Mouse (Mus musculus) limb, embryonic 12.5 days (tissue): ENCODE data around the gene Cfap77. TPM values are rescaled to one million over a fixed set of nuclear protein-coding genes. Genes with fewer than 3 reads are reported as not detected.

Experiments used
- ATAC-seq: fragments of 200-750 bp; cut with Nextera tagmentation; 2 replicates; pipeline ENCODE4 v1.8.0; 2017; ENCODE audit warnings: low read depth, moderate TSS enrichment; ENCODE audit not compliant: insufficient number of reproducible peaks, insufficient read depth, low FRiP score, low TSS enrichment
- H3K27ac ChIP-seq: fragments of 300-500 bp; sonication (generic); 2 replicates; pipeline ENCODE4 v1.5.1; 2016; ENCODE audit warnings: mild to moderate bottlenecking, moderate library complexity
- H3K27me3 ChIP-seq: fragments of 300-500 bp; sonication (generic); 2 replicates; pipeline ENCODE4 v1.6.1; 2016; ENCODE audit warnings: mild to moderate bottlenecking, moderate library complexity
- H3K36me3 ChIP-seq: fragments of 300-500 bp; sonication (generic); 2 replicates; pipeline ENCODE4 v1.6.1; 2016; ENCODE audit warnings: mild to moderate bottlenecking, moderate library complexity
- H3K4me1 ChIP-seq: fragments of 300-500 bp; sonication (generic); replicated peaks from 2 replicates; pipeline ENCODE4 v1.6.1; 2016
- H3K4me2 ChIP-seq: fragments of 300-500 bp; sonication (generic); 2 replicates; pipeline ENCODE4 v1.6.1; 2016; ENCODE audit warnings: mild to moderate bottlenecking, moderate library complexity
- H3K4me3 ChIP-seq: fragments of 300-500 bp; sonication (generic); replicated peaks from 2 replicates; pipeline ENCODE4 v1.5.1; 2016; ENCODE audit warnings: mild to moderate bottlenecking
- H3K9ac ChIP-seq: fragments of 300-500 bp; sonication (generic); replicated peaks from 2 replicates; pipeline ENCODE4 v1.6.1; 2016; ENCODE audit warnings: mild to moderate bottlenecking, moderate library complexity
- H3K9me3 ChIP-seq: fragments of 300-500 bp; sonication (generic); 2 replicates; pipeline ENCODE4 v1.6.1; 2016; ENCODE audit warnings: mild to moderate bottlenecking, moderate library complexity
- WGBS: fragments of 180-500 bp; shearing (Covaris S2); methylation state at CpG from one replicate; pipeline ENCODE4 v1.1.7; 2016; 5-methylcytosine and 5-hydroxymethylcytosine counted together
- polyA plus RNA-seq: library from polyadenylated mRNA; unstranded; fragments of >200 nt; fragmentation: Nextera tagmentation; extraction: Ambion mirVana; gene quantifications from 2 replicates; pipeline ENCODE4 v1.2.1, GENCODE M21; 2016

The Cfap77 gene
- polyA plus RNA-seq, 1 experiment from 2014 or later = 0.46 TPM

- no peaks in the 10 kb centered on the region for H3K36me3 ChIP-seq
- H3K4me1 ChIP-seq = no peaks in the 10 kb centered on the region
- H3K9me3 ChIP-seq = 0 out of 2 replicates have a peak, but pooled peaks cover 5% of the 10 kb centered on the region
- H3K9ac ChIP-seq = no peak overlapping the region
- no peak overlapping the region for H3K27ac ChIP-seq
- peaks cover 38% of the 10 kb centered on the region for H3K27me3 ChIP-seq
- no peak overlapping the region for H3K4me3 ChIP-seq
- 94% methylated on average over 3 of the region's 3 CpGs for WGBS
- no peak overlapping the region for H3K4me2 ChIP-seq
- no peak for ATAC-seq
Measured at GRCm38 (mm10) chr2:28988781-28989180, 66.1 kb downstream of the Cfap77 start.

- peaks cover 24% of the 10 kb centered on the region for H3K4me1 ChIP-seq
- no peaks in the 10 kb centered on the region for H3K36me3 ChIP-seq
- 38% methylated on average over 20 of the region's 20 CpGs for WGBS
- peak overlapping the region; percentile 53; the same call in 1 of the 2 replicates for H3K27ac ChIP-seq
- H3K27me3 ChIP-seq = peaks cover 72% of the 10 kb centered on the region
- no peak overlapping the region for H3K4me3 ChIP-seq
- ATAC-seq = no peak
- no peaks in the 10 kb centered on the region for H3K9me3 ChIP-seq
- H3K4me2 ChIP-seq = peak overlapping the region; percentile 6; the same call in 1 of the 2 replicates
- no peak overlapping the region for H3K9ac ChIP-seq
Measured at GRCm38 (mm10) chr2:28980080-28980910, 74.6 kb downstream of the Cfap77 start.

GRCm38 (mm10) chr2:28978461-28978860 lies 76.4 kb downstream of the Cfap77 start:
- 62% methylated on average over 4 of the region's 4 CpGs for WGBS
- no peak overlapping the region for H3K9ac ChIP-seq
- H3K4me3 ChIP-seq = no peak overlapping the region
- H3K9me3 ChIP-seq = no peaks in the 10 kb centered on the region
- no peaks in the 10 kb centered on the region for H3K36me3 ChIP-seq
- ATAC-seq = no peak
- no peak overlapping the region for H3K4me2 ChIP-seq
- H3K27me3 ChIP-seq = peaks cover 76% of the 10 kb centered on the region
- peaks cover 40% of the 10 kb centered on the region for H3K4me1 ChIP-seq
- no peak overlapping the region for H3K27ac ChIP-seq

- Histone ChIP-seq H3K27ac (no peak overlapping the region), H3K4me1 (peaks cover 42% of the 10 kb centered on the region), H3K36me3 (no peaks in the 10 kb centered on the region), H3K27me3 (peaks cover 80% of the 10 kb centered on the region), H3K4me3 (no peak overlapping the region), H3K9me3 (no peaks in the 10 kb centered on the region), H3K9ac (no peak overlapping the region), H3K4me2 (no peak overlapping the region)
- 10% methylated on average over 7 of the region's 7 CpGs for WGBS
- no peak for ATAC-seq
Measured at GRCm38 (mm10) chr2:28976635-28977034, 78.2 kb downstream of the Cfap77 start.

GRCm38 (mm10) chr2:28975604-28976003 lies 79.3 kb downstream of the Cfap77 start:
- no peak overlapping the region for H3K4me2 ChIP-seq
- no peak for ATAC-seq
- peaks cover 89% of the 10 kb centered on the region for H3K27me3 ChIP-seq
- 79% methylated on average over 5 of the region's 5 CpGs for WGBS
- no peaks in the 10 kb centered on the region for H3K9me3 ChIP-seq
- H3K4me3 ChIP-seq = no peak overlapping the region
- H3K36me3 ChIP-seq = no peaks in the 10 kb centered on the region
- H3K9ac ChIP-seq = no peak overlapping the region
- peaks cover 39% of the 10 kb centered on the region for H3K4me1 ChIP-seq
- H3K27ac ChIP-seq = no peak overlapping the region

- Histone ChIP-seq H3K36me3 (no peaks in the 10 kb centered on the region), H3K4me2 (0 out of 2 replicates have a peak overlapping the region, but pooled peaks have one; percentile 10), H3K4me1 (peaks cover 28% of the 10 kb centered on the region), H3K27ac (no peak overlapping the region), H3K4me3 (no peak overlapping the region), H3K9ac (peak overlapping the region; percentile 47; the same call in 1 of the 2 replicates), H3K9me3 (no peaks in the 10 kb centered on the region), H3K27me3 (peaks cover 96% of the 10 kb centered on the region)
- WGBS = 5% methylated on average over 6 of the region's 6 CpGs
- no peak for ATAC-seq
Measured at GRCm38 (mm10) chr2:28974520-28974919, 80.3 kb downstream of the Cfap77 start.

- no peak for ATAC-seq
- Histone ChIP-seq H3K27me3 (peaks cover 96% of the 10 kb centered on the region), H3K9ac (no peak overlapping the region; the same call in 1 of the 2 replicates), H3K4me2 (0 out of 2 replicates have a peak overlapping the region, but pooled peaks have one; percentile 10), H3K4me3 (no peak overlapping the region), H3K36me3 (no peaks in the 10 kb centered on the region), H3K27ac (no peak overlapping the region), H3K4me1 (peaks cover 27% of the 10 kb centered on the region), H3K9me3 (no peaks in the 10 kb centered on the region)
- 11% methylated on average over 15 of the region's 15 CpGs for WGBS
Measured at GRCm38 (mm10) chr2:28973832-28974450, 80.9 kb downstream of the Cfap77 start.

GRCm38 (mm10) chr2:28970424-28970823 lies 84.4 kb downstream of the Cfap77 start:
- H3K4me3 ChIP-seq = no peak overlapping the region
- no peak overlapping the region for H3K9ac ChIP-seq
- peaks cover 97% of the 10 kb centered on the region for H3K27me3 ChIP-seq
- H3K9me3 ChIP-seq = no peaks in the 10 kb centered on the region
- no peak overlapping the region for H3K4me2 ChIP-seq
- ATAC-seq = no peak
- H3K4me1 ChIP-seq = peaks cover 33% of the 10 kb centered on the region
- WGBS = 70% methylated on average over 14 of the region's 14 CpGs
- no peaks in the 10 kb centered on the region for H3K36me3 ChIP-seq
- H3K27ac ChIP-seq = no peak overlapping the region

GRCm38 (mm10) chr2:28968278-28968677 lies 86.6 kb downstream of the Cfap77 start:
- H3K4me3 ChIP-seq = no peak overlapping the region
- 67% methylated on average over 1 of the region's 1 CpGs for WGBS
- H3K27ac ChIP-seq = no peak overlapping the region
- no peaks in the 10 kb centered on the region for H3K9me3 ChIP-seq
- H3K27me3 ChIP-seq = peaks cover 93% of the 10 kb centered on the region
- no peaks in the 10 kb centered on the region for H3K36me3 ChIP-seq
- ATAC-seq = no peak
- H3K4me1 ChIP-seq = peaks cover 16% of the 10 kb centered on the region
- H3K4me2 ChIP-seq = no peak overlapping the region
- H3K9ac ChIP-seq = no peak overlapping the region

GRCm38 (mm10) chr2:28966151-28966795 lies 88.6 kb downstream of the Cfap77 start:
- Histone ChIP-seq H3K4me2 (peak overlapping the region; percentile 24), H3K9ac (no peak overlapping the region), H3K27ac (no peak overlapping the region), H3K36me3 (no peaks in the 10 kb centered on the region), H3K9me3 (no peaks in the 10 kb centered on the region), H3K27me3 (peaks cover 95% of the 10 kb centered on the region), H3K4me3 (no peak overlapping the region), H3K4me1 (peaks cover 16% of the 10 kb centered on the region)
- WGBS = 17% methylated on average over 14 of the region's 14 CpGs
- 0 out of 2 replicates have a peak, but pooled peaks have one; percentile 31 for ATAC-seq

- ATAC-seq = no peak
- H3K27me3 ChIP-seq = peaks cover 93% of the 10 kb centered on the region
- no peak overlapping the region for H3K4me3 ChIP-seq
- H3K36me3 ChIP-seq = no peaks in the 10 kb centered on the region
- H3K9me3 ChIP-seq = no peaks in the 10 kb centered on the region
- peaks cover 16% of the 10 kb centered on the region for H3K4me1 ChIP-seq
- no peak overlapping the region for H3K9ac ChIP-seq
- no peak overlapping the region for H3K27ac ChIP-seq
- 80% methylated on average over 6 of the region's 6 CpGs for WGBS
- no peak overlapping the region for H3K4me2 ChIP-seq
Measured at GRCm38 (mm10) chr2:28963565-28963964, 91.3 kb downstream of the Cfap77 start.
